Mouse (Mus musculus): ENCODE measurements around the gene Il17re. TPM values are rescaled to one million over a fixed set of nuclear protein-coding genes. Genes with fewer than 3 reads are reported as not detected.
A peak's percentile ranks its signal among the peaks of the same experiment; 100 is the strongest.

The Il17re gene
- total RNA-seq, 2 experiments from 2014 or later = 0.49 to 0.50 TPM

GRCm38 (mm10) chr6:113431801-113432200 is 26.5 kb upstream of the Il17re start:
- no peak for DNase-seq (ENCODE audit: extremely low spot score in 1 of 2, low spot score in 2 of 2)
- TF ChIP-seq CTCF (IDR thresholded peaks at IDR 0.05) = no peak
- no peak overlapping the region for H3K4me3 ChIP-seq
- intact Hi-C loops (cut with DNase I) = no loop called here
- no peak overlapping the region for H3K27ac ChIP-seq

- DNase-seq (ENCODE audit: extremely low spot score in 1 of 2, low spot score in 2 of 2) = no peak
- TF ChIP-seq CTCF (IDR thresholded peaks at IDR 0.05) = no peak
- no peak overlapping the region for H3K27ac ChIP-seq
- no peak overlapping the region for H3K4me3 ChIP-seq
- intact Hi-C loops (cut with DNase I) = no loop called here
These were observed 24.6 kb upstream of the Il17re start for GRCm38 (mm10) chr6:113433661-113434060.

- TF ChIP-seq CTCF (IDR thresholded peaks at IDR 0.05) = no peak
- no peak for DNase-seq (ENCODE audit: extremely low spot score in 1 of 2, low spot score in 2 of 2)
- Histone ChIP-seq H3K4me3 (no peak overlapping the region), H3K27ac (no peak overlapping the region)
- intact Hi-C loops (cut with DNase I) = no loop called here
These were observed 23.6 kb upstream of the Il17re start for GRCm38 (mm10) chr6:113434691-113435090.

- DNase-seq (ENCODE audit: extremely low spot score in 1 of 2, low spot score in 2 of 2) = no peak
- Histone ChIP-seq H3K4me3 (no peak within 1 kb of the TSS), H3K27ac (no peak within 1 kb of the TSS)
- no peak for TF ChIP-seq CTCF (IDR thresholded peaks at IDR 0.05)
- intact Hi-C loops (cut with DNase I) = no loop called here
These were observed 22.5 kb upstream of the Il17re start, which contains the start of gene Cidec for GRCm38 (mm10) chr6:113435664-113436205. Gene Cidec, minus strand, starts transcription at chr6:113435760.

GRCm38 (mm10) chr6:113437135-113437534 is 21.1 kb upstream of the Il17re start:
- intact Hi-C loops (cut with DNase I) = no loop called here
- TF ChIP-seq CTCF (IDR thresholded peaks at IDR 0.05) = no peak

GRCm38 (mm10) chr6:113438721-113439430 is 19.4 kb upstream of the Il17re start:
- intact Hi-C loops (cut with DNase I) = no loop called here
- Histone ChIP-seq H3K4me3 (no peak overlapping the region), H3K27ac (no peak overlapping the region)
- no peak for DNase-seq (ENCODE audit: extremely low spot score in 1 of 2, low spot score in 2 of 2)
- TF ChIP-seq CTCF (IDR thresholded peaks at IDR 0.05) = no peak

More at GRCm38 (mm10) chr6:113437135-113437534, 21.1 kb upstream of the Il17re start:
- no peak for DNase-seq (ENCODE audit: extremely low spot score in 1 of 2, low spot score in 2 of 2)
- Histone ChIP-seq H3K4me3 (no peak overlapping the region), H3K27ac (no peak overlapping the region)

GRCm38 (mm10) chr6:113440686-113441085 is 17.6 kb upstream of the Il17re start:
- intact Hi-C loops (cut with DNase I) = loop anchor here (10.0 kb wide), 2 partner anchors 254 to 396 kb away; partner anchors contain the start of genes Tatdn2 and Thumpd3
- TF ChIP-seq CTCF (IDR thresholded peaks at IDR 0.05) = no peak
- DNase-seq (ENCODE audit: extremely low spot score in 1 of 2, low spot score in 2 of 2) = no peak

GRCm38 (mm10) chr6:113441147-113441680 is 17.1 kb upstream of the Il17re start:
- peak; percentile 49 to 65 for DNase-seq (ENCODE audit: extremely low spot score in 1 of 2, low spot score in 2 of 2)
- H3K4me3 ChIP-seq = no peak overlapping the region
- no peak overlapping the region for H3K27ac ChIP-seq
- intact Hi-C loops (cut with DNase I) = loop anchor here (10.0 kb wide), 2 partner anchors 254 to 396 kb away; partner anchors contain the start of genes Tatdn2 and Thumpd3
- peak; percentile 77 for TF ChIP-seq CTCF (IDR thresholded peaks at IDR 0.05)

More at GRCm38 (mm10) chr6:113440686-113441085, 17.6 kb upstream of the Il17re start:
- H3K27ac ChIP-seq = no peak overlapping the region
- H3K4me3 ChIP-seq = no peak overlapping the region

- Histone ChIP-seq H3K4me3 (peak overlapping the region; percentile 93), H3K27ac (peak overlapping the region; percentile 91)
- no peak for TF ChIP-seq CTCF (IDR thresholded peaks at IDR 0.05)
- intact Hi-C loops (cut with DNase I) = loop anchor here (10.0 kb wide), 2 partner anchors 253 to 397 kb away; partner anchors contain the start of genes Tatdn2 and Thumpd3
- no peak for DNase-seq (ENCODE audit: extremely low spot score in 1 of 2, low spot score in 2 of 2)
These were observed 16.2 kb upstream of the Il17re start for GRCm38 (mm10) chr6:113442087-113442441.

GRCm38 (mm10) chr6:113442442-113443090 is 15.7 kb upstream of the Il17re start, which contains the start of gene Jagn1:
Gene Jagn1, plus strand, starts transcription at chr6:113442569.
- no peak for TF ChIP-seq CTCF (IDR thresholded peaks at IDR 0.05)
- Histone ChIP-seq H3K4me3 (peak within 1 kb of the TSS; percentile 93), H3K27ac (peak within 1 kb of the TSS; percentile 91)
- DNase-seq (ENCODE audit: extremely low spot score in 1 of 2, low spot score in 2 of 2) = peak; percentile 87 to 89
- intact Hi-C loops (cut with DNase I) = loop anchor here (10.0 kb wide), 2 partner anchors 252 to 398 kb away; partner anchors contain the start of genes Tatdn2 and Thumpd3

- Histone ChIP-seq H3K4me3 (peak overlapping the region; percentile 93), H3K27ac (peak overlapping the region; percentile 91)
- intact Hi-C loops (cut with DNase I) = loop anchor here (10.0 kb wide), 2 partner anchors 252 to 398 kb away; partner anchors contain the start of genes Tatdn2 and Thumpd3
- no peak for DNase-seq (ENCODE audit: extremely low spot score in 1 of 2, low spot score in 2 of 2)
- peak; percentile 15 for TF ChIP-seq CTCF (IDR thresholded peaks at IDR 0.05)
These were observed 15.2 kb upstream of the Il17re start for GRCm38 (mm10) chr6:113443091-113443490.
